Mouse (Mus musculus): Measurements from ENCODE around the gene Rem2.

DNA sequence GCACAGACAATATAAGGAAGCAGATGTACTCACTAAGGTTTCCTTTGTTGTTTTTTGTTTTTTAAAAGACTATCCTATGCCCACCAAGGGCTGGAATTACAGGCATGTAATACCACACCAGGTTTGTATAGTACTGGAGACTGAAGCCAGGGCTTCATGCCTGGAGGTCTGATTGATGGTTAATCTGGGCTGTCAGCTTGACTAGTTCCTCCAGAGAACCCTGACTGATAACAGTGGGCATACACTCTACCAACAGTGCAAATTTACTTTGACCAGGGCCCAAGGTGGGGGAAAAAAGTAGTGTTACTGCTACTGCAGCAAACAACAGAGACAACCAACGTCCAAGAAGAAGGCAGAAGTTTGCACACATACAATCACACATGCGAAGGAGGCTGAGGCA is 4.4 kb upstream of the Rem2 start:
- TF ChIP-seq CTCF (IDR thresholded peaks at IDR 0.05; ENCODE audit: extremely low read depth, insufficient read depth, low read length) (no peak), POLR2A (IDR thresholded peaks at IDR 0.05; ENCODE audit: extremely low read depth, insufficient read depth, low read length) (no peak)

All from cortical plate, adult 2 months (tissue).